Mouse (Mus musculus) kidney, adult 2 months (tissue): ENCODE results near the gene Foxl2.
A peak's percentile ranks its signal among the peaks of the same experiment; 100 is the strongest.

Experiments
- CTCF ChIP-seq: fragments of 200-500 bp; conservative IDR thresholded peaks from 2 replicates; pipeline ENCODE4 v1.5.1; 2011; ENCODE audit warnings: low read depth, mild to moderate bottlenecking, control low read depth, low read length, moderate library complexity, mixed read lengths; ENCODE audit not compliant: insufficient read depth, insufficient read length
- POLR2A ChIP-seq: fragments of 200-500 bp; IDR thresholded peaks from one replicate; pipeline ENCODE4 v1.6.1; 2011; ENCODE audit warnings: low read depth, low read length, control low read depth

DNA sequence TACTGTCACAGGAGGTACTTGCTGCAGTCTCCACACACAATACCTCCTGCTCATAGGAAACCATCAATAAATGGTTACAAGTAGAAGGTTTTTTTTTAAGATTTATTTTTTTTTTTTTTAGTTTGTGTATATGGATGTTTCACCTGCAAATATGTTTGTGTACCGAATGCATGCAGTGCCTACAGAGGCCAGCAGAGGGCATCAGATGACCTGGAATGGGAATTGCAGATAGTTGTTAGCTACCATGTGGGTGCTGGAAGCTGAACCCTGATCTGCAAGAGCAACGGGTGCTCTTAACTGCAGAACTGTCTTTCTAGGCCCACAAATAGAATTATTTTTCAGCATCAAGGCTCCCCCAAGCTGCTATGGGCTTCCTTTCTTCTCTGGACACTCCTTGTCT, 25.6 kb upstream of the Foxl2 start:
- TF ChIP-seq POLR2A (no peak), CTCF (peak; percentile 18; the same call in 1 of the 2 replicates)
